Mouse (Mus musculus) B cell, adult 2 months (primary cell): ENCODE results near the gene Csf2.
A peak's percentile ranks its signal among the peaks of the same experiment; 100 is the strongest.
"Not testable (repeated sequence)": the region's sequence is repeated elsewhere in the genome, so short reads cannot be mapped to it uniquely, and the experiment has no call there.

Experiments
- DNase-seq, 2 experiments: peaks; one replicate each; pipeline ENCODE4 v3.0.0; 2022

The Csf2 gene

GRCm38 (mm10) chr11:54248940-54249717, at the start of gene Csf2:
Gene Csf2, minus strand, starts transcription at chr11:54249667.
- DNase-seq, result no peak

DNA sequence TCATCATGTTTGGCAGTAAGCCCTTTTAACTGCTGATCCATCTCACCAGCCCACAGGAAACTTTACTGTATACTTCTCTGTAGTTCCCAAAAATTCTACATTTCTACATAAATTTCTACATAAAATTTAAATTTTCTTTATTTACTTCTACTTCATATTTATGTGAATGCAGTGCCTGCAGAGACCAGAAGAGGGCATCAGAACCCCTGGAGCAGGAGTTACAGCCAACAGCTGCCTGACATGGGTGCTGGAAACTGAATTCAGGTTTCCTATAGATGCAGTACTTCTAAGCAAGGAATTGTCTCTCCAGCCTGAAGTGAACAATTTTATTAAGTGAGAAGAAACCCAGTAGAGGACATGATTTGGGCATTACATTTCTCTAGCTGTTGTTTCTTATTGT, 49.3 kb upstream of the Csf2 start:
- peak in 1 of 2 experiments; percentile 9 for DNase-seq

- not testable (repeated sequence) for DNase-seq
Observed at GRCm38 (mm10) chr11:54297471-54297870, 48.0 kb upstream of the Csf2 start.

DNA sequence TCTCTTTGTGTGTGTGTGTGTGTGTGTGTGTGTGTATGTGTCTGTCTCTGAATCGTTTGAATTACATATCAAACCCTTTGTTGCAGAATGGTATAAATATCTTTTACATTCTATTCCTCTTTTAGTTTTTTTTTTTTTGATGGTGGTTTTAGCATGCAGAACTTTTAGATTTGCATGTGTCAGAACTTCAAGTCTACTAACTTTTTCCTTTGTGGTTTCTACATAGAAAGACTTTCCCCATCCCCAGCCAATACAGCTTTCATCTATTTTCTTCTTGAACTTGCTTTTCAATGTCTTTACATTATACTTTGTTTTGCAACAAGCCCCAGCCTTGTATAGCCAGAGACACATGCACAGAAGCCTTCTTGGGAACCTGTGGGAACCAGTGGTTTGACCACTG, 47.3 kb upstream of the Csf2 start:
- no peak for DNase-seq

- no peak for DNase-seq
Observed at GRCm38 (mm10) chr11:54295971-54296370, 46.5 kb upstream of the Csf2 start.

GRCm38 (mm10) chr11:54293980-54294807, 44.7 kb upstream of the Csf2 start:
- no peak for DNase-seq

DNA sequence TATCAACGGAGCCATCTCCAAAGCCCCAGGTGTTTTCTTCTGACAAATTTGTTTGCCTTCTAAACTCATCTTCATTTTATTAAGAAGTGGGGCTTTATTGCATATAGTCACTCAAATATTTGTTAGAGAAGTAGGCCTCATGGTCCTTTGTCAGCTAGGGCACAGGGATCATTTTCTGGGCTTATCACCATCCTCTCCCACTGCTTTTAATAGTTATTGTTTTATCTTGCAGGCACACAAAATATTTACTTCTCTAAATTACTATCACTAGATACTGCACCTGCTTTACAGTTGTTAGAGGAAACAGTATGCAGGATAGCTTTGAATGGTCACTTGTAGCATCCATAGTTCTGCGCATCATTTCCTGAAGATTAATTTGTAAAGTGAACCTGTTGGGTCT, 42.7 kb upstream of the Csf2 start:
- no peak for DNase-seq

- DNase-seq, result no peak
Observed at GRCm38 (mm10) chr11:54287821-54288453, 38.5 kb upstream of the Csf2 start.

- DNase-seq, result no peak
Observed at GRCm38 (mm10) chr11:54271437-54271949, 22.0 kb upstream of the Csf2 start.

GRCm38 (mm10) chr11:54269191-54269896, 19.9 kb upstream of the Csf2 start:
- no peak for DNase-seq

GRCm38 (mm10) chr11:54267177-54267576, 17.7 kb upstream of the Csf2 start, which contains the start of gene Il3:
Gene Il3, minus strand, starts transcription at chr11:54267277.
- DNase-seq, result no peak

GRCm38 (mm10) chr11:54264542-54264941, 15.1 kb upstream of the Csf2 start:
- DNase-seq, result peak; percentile 70 to 76

DNA sequence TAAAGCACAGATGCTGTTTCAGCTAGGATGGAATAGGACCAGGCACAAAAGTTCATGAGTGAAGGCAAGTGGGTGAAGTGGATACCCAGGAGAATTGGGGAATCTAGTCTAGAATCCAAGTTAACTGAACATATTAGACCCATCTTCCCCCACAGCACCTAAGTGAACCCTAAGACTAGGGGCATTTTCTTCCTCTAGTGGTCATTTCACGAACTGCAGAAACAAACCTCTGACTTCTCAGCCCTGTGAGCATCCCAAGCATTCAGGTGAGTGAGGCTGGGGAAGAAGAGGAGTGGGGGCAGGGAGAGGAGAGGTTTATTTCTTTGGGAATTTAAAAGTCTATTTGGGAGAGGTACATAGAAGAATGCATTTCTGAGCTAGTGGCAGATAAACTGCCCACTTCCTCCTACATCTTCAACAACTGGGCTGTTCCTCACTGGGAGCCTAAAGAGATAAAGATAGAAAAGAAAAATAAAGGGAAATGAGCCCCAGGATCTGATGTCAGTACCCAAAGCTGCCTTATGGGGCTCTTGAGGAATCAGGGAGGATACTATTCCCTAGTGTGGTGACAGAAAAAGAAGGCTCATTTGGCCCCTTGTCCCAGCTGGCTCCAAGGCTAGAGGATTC, 14.1 kb upstream of the Csf2 start:
- DNase-seq, result peak in 1 of 2 experiments; percentile 19

- peak; percentile 83 to 84 for DNase-seq
Observed at GRCm38 (mm10) chr11:54256624-54257376, 7.3 kb upstream of the Csf2 start.

- DNase-seq, result peak; percentile 6 to 19
Observed at GRCm38 (mm10) chr11:54254114-54254513, 4.6 kb upstream of the Csf2 start.

DNA sequence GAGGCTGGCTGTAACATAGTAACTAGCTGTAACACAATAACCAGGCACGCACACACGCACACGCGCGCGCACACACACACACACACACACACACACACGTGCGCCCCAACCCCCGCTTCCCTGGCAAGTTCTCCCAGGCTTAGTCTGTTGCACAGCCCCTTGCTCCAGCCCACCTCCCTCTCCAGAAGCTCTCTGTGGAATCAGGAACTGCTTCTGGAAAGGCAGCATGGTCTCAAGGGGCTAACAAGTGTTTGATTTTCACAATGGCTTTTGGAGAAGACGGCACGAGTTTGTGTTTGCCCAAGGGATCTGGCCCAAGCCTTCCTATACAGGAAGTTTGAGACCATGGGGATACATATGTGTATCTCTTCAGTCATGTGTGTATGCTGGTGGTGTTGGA, 1.1 kb upstream of the Csf2 start:
- no peak for DNase-seq

- no peak for DNase-seq
Observed at GRCm38 (mm10) chr11:54249748-54250147, 281 bp upstream of the Csf2 start.

DNA sequence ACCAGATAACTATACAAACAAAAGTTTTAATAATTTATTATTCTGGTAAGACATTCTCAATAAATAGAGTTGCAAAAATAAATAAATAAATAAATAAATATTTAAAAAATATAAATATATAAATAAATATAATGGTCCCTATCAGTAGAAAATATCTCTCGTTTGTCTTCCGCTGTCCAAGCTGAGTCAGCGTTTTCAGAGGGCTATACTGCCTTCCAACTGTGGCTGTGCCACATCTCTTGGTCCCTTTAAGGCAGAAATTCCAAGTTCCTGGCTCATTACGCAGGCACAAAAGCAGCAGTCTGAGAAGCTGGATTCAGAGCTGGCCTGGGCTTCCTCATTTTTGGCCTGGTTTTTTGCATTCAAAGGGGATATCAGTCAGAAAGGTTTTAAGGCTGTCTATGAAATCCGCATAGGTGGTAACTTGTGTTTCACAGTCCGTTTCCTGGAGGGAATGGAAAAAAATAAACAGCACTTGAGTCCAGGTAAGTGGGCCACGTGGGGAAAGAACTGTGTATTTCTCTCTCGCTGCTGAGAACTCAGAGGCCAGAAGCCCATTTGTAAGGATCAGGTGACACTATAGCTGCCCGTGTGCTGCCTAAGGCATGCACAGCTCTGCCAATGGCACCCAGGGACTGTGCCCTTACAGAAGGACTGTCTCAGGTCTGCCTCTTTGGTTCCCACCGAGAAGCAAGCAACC, 2.1 kb downstream of the Csf2 start:
- DNase-seq, result no peak

DNA sequence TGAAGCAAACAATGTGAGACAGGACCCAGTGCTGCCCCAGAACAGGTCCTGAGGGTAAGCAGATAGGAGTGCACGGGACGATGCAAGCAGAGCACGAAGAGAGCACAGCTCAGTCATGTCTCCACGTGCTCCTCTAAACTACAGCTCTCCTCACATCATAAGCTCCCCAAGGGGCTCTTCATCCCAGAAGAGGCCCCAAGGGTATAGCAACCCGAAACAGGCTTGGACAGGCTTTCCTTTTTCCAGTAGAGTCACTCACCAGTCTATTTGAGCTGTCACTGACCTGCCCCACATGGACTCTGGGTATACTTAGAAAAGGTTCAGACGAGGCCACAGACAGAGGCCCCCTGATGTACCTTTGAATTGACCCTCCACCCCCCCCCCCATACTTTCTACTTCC, 5.0 kb downstream of the Csf2 start:
- DNase-seq, result no peak

GRCm38 (mm10) chr11:54242494-54242893, 7.0 kb downstream of the Csf2 start:
- DNase-seq, result no peak

DNA sequence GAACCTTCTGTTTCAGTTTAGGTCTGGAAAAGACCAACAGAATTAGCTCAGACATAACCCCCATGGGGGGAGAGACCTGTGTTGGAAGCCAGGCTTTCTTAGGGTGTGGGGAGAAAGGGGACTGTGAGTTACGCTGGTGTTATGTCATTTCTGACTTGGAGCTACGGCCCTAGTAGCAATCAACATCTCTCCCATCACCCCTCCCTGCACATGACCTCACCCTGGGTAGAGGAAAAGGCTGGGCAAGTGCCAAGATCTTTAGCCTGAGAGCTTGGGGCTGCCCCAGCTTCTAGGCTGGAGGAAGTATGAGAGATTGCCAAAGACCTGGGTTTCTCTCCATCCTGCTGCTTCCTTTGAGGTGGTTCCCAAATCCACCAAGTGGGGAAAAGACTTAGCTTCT, 12.5 kb downstream of the Csf2 start:
- no peak for DNase-seq
